Mouse (Mus musculus) monocyte, adult 2 months (primary cell): ENCODE measurements around the gene Ptpdc1.
A peak's percentile ranks its signal among the peaks of the same experiment; 100 is the strongest.

Source experiments
- DNase-seq, 2 experiments: peaks; one replicate each; pipeline ENCODE4 v3.0.0; 2022; ENCODE audit warnings: low spot score in 2 of 2, low read depth in 1 of 2

Ptpdc1 gene

DNA sequence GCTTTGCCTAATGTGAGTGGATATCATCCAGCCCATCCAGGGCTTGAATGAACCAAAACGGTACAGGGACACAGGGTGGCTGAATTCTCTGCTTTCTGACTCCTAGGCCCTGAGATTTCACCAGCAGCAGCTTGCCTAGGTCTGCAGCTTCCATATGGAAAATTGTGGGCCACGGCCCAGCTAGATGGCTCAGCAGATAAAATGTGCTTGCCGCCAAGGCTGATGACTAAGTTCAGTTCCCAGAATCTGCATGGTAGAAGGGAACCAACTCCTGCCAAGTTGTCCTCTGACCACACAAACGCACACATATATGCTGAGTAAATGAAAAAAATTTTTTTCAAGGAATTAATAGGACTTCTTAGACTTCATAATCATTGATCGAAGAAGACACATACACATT, 77.2 kb downstream of the Ptpdc1 start:
- no peak for DNase-seq

DNA sequence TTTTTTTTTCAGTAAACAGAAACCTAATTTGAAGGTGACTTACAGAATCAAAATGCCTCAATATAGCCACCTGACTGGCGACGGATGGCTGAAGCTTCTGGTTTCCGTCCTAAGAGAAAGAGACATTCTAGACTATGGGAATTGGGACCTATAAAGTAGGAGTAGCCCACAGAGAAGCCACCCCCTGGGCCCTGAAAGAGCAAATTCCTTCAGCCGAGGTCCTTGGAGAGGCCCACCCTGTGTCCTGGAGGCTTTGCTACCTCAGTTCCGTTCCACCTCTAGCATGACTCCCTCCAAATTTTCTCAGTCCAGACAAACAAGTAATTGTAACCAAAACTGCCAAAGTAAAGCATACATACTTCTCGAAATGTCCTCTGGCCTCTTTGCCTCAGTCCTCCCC, 77.8 kb downstream of the Ptpdc1 start:
- no peak for DNase-seq

DNA sequence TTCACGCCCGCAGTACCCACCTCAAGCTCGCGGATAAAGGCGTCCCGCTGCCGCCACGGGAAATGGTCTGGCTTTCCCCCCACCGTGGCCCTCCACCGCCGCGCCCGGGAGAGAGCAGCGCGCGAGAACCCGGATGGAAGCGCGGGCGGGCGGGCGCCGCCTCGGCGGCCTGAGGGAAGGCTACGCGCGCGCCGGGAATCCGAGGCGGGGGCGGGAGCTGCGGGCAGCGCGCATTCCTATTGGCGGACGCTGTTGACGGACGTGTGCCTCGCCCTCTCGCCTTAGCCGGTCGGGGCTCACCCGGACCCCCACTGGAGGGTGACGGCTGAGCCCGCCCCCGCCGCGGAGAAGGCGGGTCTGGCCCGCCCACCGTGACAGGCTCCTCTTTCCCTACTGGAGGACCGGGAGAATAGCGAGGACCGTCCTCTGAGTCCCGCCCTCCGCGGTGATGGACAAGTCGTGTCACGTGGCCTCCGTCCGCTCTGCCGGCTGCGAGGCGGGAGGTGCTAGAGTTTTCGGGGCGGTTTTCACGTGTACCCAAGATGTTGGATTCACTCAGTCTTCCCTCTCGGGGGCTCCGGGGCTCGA, 79.0 kb downstream of the Ptpdc1 start:
- DNase-seq: peak; percentile 99 to 100

DNA sequence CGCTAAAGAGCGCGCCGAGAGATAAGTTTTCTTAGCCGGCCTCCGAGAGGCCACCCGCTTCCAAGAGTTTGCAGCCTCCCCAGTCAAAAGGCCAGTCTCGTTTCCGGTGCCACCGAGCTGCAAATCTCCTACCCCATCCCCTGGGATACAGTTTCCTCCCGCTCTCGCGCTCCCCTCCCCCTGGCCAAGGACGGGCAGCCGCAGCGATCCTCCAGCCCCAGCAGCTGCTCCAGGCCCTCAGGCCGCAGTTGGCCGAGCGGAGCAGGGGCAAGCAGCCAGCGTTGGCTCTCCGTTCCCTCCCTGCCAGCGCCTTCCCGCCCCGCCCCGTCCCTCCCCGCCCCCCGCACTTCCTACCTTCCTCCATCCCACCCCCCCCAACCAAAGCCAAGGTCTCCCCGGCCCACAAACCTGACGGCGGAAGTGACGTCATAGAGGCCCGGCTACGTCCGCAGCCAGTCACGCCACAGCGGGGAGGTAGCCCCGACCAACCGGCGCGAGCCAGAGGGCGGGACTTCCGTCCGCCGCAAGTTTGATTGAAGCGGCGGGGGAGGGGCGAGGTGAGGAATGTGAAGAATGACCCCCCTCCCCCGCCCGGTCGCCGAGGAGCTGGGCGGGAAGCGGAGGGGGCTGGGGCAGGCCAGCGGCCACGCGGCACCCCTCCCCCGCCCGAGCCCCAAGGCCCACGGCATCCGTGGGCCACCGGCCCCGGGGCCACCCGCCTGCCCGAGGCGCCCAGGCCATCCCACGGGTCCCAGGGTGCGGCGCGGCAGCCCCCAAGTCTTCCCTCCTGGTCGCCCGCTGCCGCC, 79.8 kb downstream of the Ptpdc1 start:
- DNase-seq: peak; percentile 81 to 89

DNA sequence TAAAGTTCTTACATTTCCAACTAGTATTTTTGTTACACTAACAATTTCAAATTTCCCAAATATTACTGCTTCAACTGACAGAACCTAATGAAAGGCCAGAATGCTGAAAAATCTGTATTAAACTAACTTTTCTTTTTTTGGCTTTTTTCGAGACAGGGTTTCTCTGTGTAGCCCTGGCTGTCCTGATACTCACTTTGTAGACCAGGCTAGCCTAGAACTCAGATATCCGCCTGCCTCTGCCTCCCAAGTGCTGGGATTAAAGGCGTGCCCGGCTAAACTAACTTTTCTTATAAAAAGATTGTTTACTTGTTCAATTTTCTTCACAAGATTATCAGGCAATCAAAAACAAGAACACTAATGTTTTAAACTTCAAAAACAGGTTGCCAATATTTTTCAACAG, 80.6 kb downstream of the Ptpdc1 start:
- no peak for DNase-seq

DNA sequence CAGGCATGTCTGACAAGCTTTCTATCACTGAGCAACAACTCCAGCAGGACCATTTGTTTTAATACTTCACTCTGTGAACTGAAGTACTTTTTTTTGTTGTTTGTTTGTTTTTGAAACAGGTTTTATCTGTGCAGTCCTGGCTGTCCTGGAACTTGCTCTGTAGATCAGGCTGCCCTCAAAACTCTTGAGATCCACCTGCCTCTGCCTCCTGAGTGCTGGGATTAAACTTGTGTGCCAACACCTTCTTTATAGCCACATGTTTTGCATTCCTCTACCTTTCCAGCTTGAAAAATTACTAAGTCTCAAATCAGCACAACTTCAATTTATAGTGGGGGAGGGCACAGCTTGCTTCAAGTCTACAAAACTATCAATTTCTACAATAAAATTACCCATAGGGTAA, 81.1 kb downstream of the Ptpdc1 start:
- no peak for DNase-seq

DNA sequence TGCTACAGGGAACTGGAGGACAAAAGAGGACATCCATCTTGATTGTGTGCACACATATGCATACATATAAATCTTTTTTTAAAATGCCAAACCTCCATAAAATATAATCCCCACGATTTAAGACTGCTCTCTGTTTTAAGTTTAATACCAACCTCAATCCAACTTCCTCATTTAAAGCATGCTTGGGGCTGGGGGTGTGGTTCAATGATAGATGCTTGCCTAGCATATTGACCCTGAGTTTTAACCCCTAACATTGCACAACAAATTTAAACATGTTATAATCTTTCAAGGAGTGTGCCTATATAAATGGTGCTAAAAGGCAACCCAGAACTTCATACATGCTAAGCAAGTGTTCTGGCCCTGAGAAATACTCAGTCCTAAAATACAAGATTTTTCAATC, 85.0 kb downstream of the Ptpdc1 start:
- DNase-seq: no peak

DNA sequence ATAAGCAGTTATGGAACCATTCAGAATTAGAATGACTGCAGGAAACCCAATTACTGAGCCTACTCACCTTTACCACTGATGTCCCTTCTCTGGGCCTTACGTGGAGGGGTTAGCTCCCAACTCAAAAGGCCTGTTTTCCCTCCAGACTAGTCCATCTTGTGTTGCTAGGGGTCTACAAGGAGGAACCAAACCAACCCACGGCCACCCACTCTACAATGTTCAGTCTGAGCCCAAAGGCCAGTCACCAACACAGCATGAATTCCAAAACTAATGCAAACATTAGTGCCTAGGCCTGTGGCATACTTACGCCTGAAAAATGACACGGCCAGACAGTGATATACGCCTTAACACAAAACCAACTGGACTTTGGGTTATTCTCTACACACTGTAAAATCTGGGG, 92.0 kb downstream of the Ptpdc1 start:
- DNase-seq: no peak

DNA sequence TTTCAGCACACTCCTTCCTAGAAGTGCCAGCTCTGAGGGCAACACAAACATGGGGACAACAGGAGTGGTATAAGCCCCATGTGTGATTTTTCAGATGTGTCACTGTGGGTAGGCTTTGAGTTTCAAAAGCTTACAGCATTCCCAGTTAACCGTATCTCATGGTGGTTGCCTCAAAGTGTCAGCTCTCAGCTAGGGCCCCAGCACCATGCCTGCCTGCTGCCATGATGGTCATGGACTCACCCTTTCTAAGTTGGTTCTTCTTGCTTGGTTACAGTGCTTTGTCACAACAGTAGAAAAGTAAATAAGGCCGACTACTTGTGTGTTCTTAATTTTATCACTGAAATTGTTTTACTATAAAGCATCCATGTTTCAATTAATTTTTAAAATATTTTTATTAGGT, 94.0 kb downstream of the Ptpdc1 start:
- DNase-seq: no peak

DNA sequence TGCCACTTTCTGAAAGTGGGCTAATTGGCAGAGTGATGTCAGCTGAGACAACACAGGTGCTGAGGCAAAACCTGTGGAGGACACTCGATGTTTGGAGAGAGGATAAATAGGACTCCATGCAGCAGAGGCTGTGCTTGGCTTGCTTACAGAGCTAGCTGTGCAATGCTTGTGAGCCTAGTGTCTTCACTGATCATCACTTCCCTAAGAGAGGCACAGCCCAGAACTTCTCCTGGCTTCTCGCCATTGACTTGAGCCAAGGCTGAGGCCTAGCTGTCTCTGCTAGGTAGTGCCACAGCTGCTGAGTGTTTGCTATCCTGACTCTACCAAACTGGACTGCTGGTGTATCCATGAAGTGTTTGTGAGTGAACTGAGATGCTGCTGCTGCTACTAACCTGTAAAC, 94.8 kb downstream of the Ptpdc1 start:
- no peak for DNase-seq

DNA sequence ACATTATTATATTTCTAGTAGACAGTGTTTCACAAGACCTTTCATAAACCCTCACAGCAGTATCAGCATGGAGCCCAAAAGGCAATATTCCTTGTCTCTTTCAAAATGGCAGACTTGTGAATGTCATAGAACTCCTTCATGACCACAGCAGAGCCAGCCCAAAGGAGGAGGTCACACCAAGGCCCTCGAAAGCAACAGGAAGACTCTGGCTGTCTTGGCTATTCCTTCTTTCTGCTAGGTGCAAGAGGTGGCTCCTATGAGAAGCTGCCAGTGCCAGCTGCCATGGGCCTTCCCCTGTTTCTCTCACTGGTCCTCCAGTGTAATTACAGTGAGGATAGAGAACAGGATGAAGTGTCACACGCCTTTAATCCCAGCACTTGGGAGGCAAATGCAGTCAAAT, 96.4 kb downstream of the Ptpdc1 start:
- no peak for DNase-seq

DNA sequence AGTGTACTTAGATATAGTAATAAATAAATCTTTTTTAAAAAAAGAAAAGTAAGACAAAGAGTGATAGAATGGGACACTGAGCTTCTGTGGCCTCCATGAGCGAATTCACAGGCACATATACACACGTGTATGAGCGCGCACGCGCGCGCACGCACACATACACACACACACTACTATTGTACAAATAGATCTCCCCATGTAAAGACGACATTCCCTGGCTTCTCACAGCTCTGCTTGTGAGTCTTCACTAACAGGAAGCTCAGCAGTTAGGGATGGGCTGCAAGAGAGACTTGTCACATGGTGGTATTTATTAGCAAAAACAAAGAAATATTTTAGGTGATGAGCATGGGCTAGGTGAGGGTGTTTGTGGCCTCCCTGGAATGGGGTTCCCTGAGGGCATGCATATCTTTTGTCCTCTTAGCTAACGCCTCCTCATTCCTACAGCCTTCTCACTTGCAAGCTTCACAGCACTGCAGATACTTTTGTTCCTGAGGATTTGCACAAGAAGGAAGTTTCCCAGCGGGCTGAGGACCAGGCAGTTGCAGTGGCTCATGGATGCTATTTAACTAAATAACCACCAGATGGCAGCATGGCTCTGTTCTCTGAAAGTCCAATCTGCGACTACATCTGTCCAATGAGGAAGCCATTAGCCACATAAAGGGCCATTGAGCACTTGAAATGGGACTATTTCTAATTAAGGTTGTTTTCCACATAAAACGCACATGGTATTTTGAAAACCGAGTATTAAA, 97.2 kb downstream of the Ptpdc1 start:
- peak in 1 of 2 experiments; percentile 41 for DNase-seq
